ENCODE assay signal across 17 mouse cellular contexts in genomic region chr3:85385371-85385770, GRCm38 (mm10).
DNase-seq lines count a peak whose midpoint lies in the region; TF ChIP-seq lines count a peak whose summit lies in the region.
"Had no signal": no experiment of that assay in that cellular context is flagged by ENCODE, and none has a peak within 500 bp of the region (broad histone marks: within the 10 kb centered on the region; RNA-seq: fewer than 3 reads in every experiment).

No protein-coding gene starts in this region.

- DNase-seq in NIH3T3 (ENCODE audit: low read depth): peak; percentile 20
- DNase-seq in adrenal gland, adult 8-10 months: peak; percentile 37
- DNase-seq in adrenal gland, postnatal 14 days: peak; percentile 66
- peak; percentile 28 to 66 for DNase-seq in adrenal gland, postnatal 36 days
- no peak for DNase-seq in gastrocnemius, adult 2 months
- DNase-seq in cerebellum, postnatal 14 days: no peak
- DNase-seq in layer of hippocampus, adult 2 months (ENCODE audit: low spot score in 2 of 2): no peak
- DNase-seq: cerebellum, adult 11 months; cerebellum, adult 18-20 months; cerebellum, adult 8-10 months; cerebellum, postnatal 36 days; embryo, embryonic 11 days had no signal

- intact Hi-C loops in gastrocnemius, adult 2 months (cut with DNase I): no loop called here

- no peak overlapping the region for H3K4me3 ChIP-seq in gastrocnemius, adult 2 months
- H3K4me3 ChIP-seq in layer of hippocampus, adult 2 months: no peak overlapping the region
- H3K4me3 ChIP-seq: embryonic facial prominence, embryonic 13.5 days; embryonic facial prominence, embryonic 15.5 days; erythroblast, embryonic 14.5 days; forebrain, embryonic 10.5 days; forebrain, embryonic 12.5 days had no signal

- no peak overlapping the region for H3K27ac ChIP-seq in gastrocnemius, adult 2 months
- no peak overlapping the region for H3K27ac ChIP-seq in layer of hippocampus, adult 2 months
- H3K27ac ChIP-seq: embryonic facial prominence, embryonic 13.5 days; embryonic facial prominence, embryonic 15.5 days; forebrain, embryonic 10.5 days; forebrain, embryonic 12.5 days had no signal

- TF ChIP-seq CTCF in gastrocnemius, adult 2 months (IDR thresholded peaks at IDR 0.05): no peak
- TF ChIP-seq CTCF in layer of hippocampus, adult 2 months (conservative IDR thresholded peaks at IDR 0.05): no peak

Comparison
In these comparisons a context has a peak if more than half of its experiments do, and no peak if none do; other contexts are left out.
1. DNase-seq: peak in NIH3T3 (single experiment), adrenal gland, adult 8-10 months (single experiment), adrenal gland, postnatal 14 days (single experiment) and adrenal gland, postnatal 36 days (2 of 2); none in gastrocnemius, adult 2 months (single experiment), cerebellum, postnatal 14 days (0 of 2) and layer of hippocampus, adult 2 months (0 of 2).